Mouse (Mus musculus) stomach, postnatal 0 days (tissue): ENCODE data around the gene Uts2.

Source experiments
- CTCF ChIP-seq: IDR thresholded peaks from 2 replicates; pipeline ENCODE4 v1.5.1; 2016; ENCODE audit warnings: antibody characterized with exemption, low read depth, mild to moderate bottlenecking, moderate library complexity
- EP300 ChIP-seq: optimal IDR thresholded peaks from 2 replicates; pipeline ENCODE3; 2016; ENCODE audit warnings: antibody characterized with exemption

DNA sequence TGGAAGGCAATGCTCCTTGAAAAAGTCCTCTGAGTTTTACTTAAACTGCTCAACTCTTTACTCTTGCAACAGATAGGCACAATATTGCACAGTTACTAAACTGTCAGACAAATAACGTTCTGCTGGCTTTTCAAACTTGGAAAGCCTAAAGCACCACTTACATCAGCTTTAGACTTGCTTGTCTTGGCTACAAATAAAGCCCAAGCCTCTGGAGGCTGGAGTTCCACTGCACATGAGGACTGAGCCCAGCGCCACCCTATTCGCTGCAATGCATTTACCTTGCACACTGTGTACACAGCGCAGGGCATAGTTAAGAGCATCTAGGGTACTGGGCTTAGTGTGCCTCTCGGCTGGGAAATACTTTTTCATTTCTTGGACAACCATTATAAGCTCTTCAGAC lies 46.4 kb downstream of the Uts2 start:
- TF ChIP-seq EP300 (no peak), CTCF (no peak)
